Mouse (Mus musculus) E14TG2a.4 (cell line): ENCODE data around the gene Ell.

Source experiments
- H3K27me3 ChIP-seq: 2 replicates; pipeline ENCODE4 v1.6.1; 2014; ENCODE audit warnings: low read length, control low read depth; ENCODE audit not compliant: insufficient read depth
- H3K36me3 ChIP-seq: 2 replicates; pipeline ENCODE4 v1.6.1; 2014; ENCODE audit warnings: low read length, control low read depth; ENCODE audit not compliant: insufficient read depth
- H3K4me1 ChIP-seq: replicated peaks from 2 replicates; pipeline ENCODE4 v1.6.1; 2014; ENCODE audit warnings: low read depth, low read length, control low read depth
- H3K4me3 ChIP-seq: replicated peaks from 2 replicates; pipeline ENCODE4 v1.5.1; 2014; ENCODE audit warnings: mild to moderate bottlenecking, low read length
- H3K9me3 ChIP-seq: 2 replicates; pipeline ENCODE4 v1.6.1; 2014; ENCODE audit warnings: low read length, control low read depth
- CTCF ChIP-seq: conservative IDR thresholded peaks from 2 replicates; pipeline ENCODE4 v1.5.1; 2014; ENCODE audit warnings: low read length
- NANOG ChIP-seq: IDR thresholded peaks from 2 replicates; pipeline ENCODE4 v1.6.1; 2014; ENCODE audit warnings: borderline replicate concordance, low read length, mixed read lengths
- POU5F1 ChIP-seq: IDR thresholded peaks from 2 replicates; pipeline ENCODE4 v1.6.1; 2014; ENCODE audit warnings: low read length, borderline replicate concordance

Gene Ell

DNA sequence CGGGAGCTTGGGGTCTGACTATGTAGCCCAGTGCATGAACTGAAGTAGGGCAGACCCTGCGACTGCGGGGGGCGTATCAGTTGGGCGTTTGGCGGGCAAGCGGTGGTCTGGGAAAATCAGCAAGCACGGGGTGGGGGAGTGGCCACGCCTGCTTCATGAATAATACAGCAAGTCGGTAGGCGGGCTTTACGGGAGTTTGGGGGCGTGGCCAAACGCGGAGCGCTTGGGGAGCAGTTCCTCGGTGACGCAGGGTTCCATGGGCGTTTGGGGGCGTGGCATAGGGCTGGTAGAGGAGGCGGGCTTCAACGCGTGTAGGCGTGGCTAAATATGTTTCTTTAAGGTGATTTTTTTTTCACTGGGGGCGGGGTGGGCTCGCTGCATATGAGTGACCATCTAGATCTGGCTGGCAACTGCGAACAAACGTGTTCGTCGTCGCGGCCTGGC lies 602 bp upstream of the Ell start:
- no peaks in the 10 kb centered on the region for H3K9me3 ChIP-seq
- H3K27me3 ChIP-seq = no peaks in the 10 kb centered on the region
- H3K4me1 ChIP-seq = peaks cover 50% of the 10 kb centered on the region
- TF ChIP-seq NANOG (no peak), CTCF (no peak), POU5F1 (no peak)
- peak overlapping the region; percentile 98 for H3K4me3 ChIP-seq
- peaks cover 59% of the 10 kb centered on the region for H3K36me3 ChIP-seq

- peaks cover 52% of the 10 kb centered on the region for H3K4me1 ChIP-seq
- TF ChIP-seq POU5F1 = no peak
- no peak for TF ChIP-seq NANOG
- TF ChIP-seq CTCF = no peak
- H3K27me3 ChIP-seq = no peaks in the 10 kb centered on the region
- peaks cover 58% of the 10 kb centered on the region for H3K36me3 ChIP-seq
- no peaks in the 10 kb centered on the region for H3K9me3 ChIP-seq
- peak overlapping the region; percentile 98 for H3K4me3 ChIP-seq
These were observed 803 bp downstream of the Ell start for GRCm38 (mm10) chr8:70540013-70540506.

DNA sequence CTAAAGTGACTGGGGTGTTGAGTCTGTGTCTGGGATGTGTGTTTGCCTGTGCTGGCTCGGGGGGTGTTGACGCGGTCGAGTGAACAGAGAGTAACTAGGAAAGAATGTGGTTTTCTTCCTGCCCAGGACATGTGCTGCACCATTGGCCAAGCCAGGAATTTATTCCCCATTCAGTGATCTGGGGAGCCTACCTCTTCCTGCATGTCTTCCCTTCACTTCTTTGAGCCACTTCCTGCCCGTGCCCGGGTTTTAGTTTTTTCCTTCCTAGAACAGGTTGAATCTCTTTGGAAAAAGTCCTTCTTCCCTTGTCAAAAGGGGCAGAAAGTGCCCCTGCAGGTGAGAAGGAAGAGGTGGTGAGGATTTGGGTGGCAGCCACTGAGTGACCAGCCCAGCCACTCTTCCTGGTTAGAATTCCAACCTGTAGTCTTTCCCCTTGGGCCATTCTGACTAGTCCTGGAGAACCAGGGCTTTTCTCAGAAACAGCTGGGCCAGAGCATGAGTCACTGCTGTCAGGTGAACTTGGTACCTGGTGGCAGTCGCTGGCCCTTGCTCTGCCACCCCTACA lies 1.3 kb downstream of the Ell start:
- Histone ChIP-seq H3K9me3 (no peaks in the 10 kb centered on the region), H3K4me3 (peak overlapping the region; percentile 98), H3K4me1 (peaks cover 56% of the 10 kb centered on the region), H3K27me3 (no peaks in the 10 kb centered on the region), H3K36me3 (peaks cover 57% of the 10 kb centered on the region)
- TF ChIP-seq NANOG = no peak
- TF ChIP-seq POU5F1 = no peak
- no peak for TF ChIP-seq CTCF

DNA sequence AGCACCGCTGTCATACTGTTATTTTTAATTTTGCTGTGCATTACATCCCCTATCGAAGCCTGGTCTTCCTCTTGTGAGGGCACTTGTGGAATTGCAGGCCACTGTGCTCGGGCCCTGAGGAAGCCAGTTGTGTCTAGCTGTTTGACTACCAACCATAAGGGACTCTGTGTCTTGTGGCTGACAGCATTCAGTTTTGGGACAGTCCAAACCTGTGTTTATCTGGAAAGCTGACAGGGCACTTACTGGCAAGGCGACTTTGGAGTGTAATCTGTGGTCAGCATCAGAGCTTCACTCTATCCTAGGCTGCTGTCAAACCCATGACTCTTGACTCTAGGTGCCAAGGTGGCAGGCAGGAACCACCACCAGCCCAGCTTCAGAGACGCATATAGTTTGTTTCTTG lies 1.8 kb downstream of the Ell start:
- no peaks in the 10 kb centered on the region for H3K9me3 ChIP-seq

DNA sequence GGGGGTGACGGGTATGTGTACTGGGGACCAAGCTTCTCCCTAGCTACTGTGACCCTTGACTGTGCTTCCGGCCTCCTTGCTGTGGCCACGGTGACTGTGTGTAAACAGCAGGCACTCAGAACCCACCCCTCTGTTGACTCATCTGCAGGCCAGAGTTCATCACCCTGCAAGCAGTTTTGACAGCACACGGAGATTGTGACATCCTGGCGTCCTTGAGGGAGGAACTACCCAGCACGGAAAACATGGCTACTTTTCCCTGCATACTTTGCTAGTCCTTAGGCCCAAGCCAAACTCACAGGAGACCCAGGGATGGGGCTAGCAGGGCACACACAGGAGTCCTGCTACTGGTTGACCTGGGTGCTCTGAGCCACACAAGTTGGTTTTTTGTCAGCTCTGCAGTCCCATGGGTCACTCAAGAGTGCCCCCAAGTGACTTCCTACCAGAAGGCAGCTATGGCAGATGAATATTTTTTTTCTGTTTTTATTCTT lies 5.0 kb downstream of the Ell start:
- no peak overlapping the region for H3K4me3 ChIP-seq
- TF ChIP-seq POU5F1 (no peak), NANOG (no peak), CTCF (peak; percentile 36)
- peaks cover 74% of the 10 kb centered on the region for H3K4me1 ChIP-seq
- H3K27me3 ChIP-seq = no peaks in the 10 kb centered on the region
- H3K9me3 ChIP-seq = no peaks in the 10 kb centered on the region
- peaks cover 60% of the 10 kb centered on the region for H3K36me3 ChIP-seq

More for the DNA sequence above, 1.8 kb downstream of the Ell start:
- Histone ChIP-seq H3K4me3 (peak overlapping the region; percentile 98), H3K4me1 (peaks cover 61% of the 10 kb centered on the region), H3K27me3 (no peaks in the 10 kb centered on the region), H3K36me3 (peaks cover 57% of the 10 kb centered on the region)
- no peak for TF ChIP-seq CTCF
- no peak for TF ChIP-seq POU5F1
- TF ChIP-seq NANOG = no peak

GRCm38 (mm10) chr8:70546412-70546811 lies 7.2 kb downstream of the Ell start:
- Histone ChIP-seq H3K4me3 (no peak overlapping the region), H3K9me3 (no peaks in the 10 kb centered on the region), H3K36me3 (peaks cover 60% of the 10 kb centered on the region)

DNA sequence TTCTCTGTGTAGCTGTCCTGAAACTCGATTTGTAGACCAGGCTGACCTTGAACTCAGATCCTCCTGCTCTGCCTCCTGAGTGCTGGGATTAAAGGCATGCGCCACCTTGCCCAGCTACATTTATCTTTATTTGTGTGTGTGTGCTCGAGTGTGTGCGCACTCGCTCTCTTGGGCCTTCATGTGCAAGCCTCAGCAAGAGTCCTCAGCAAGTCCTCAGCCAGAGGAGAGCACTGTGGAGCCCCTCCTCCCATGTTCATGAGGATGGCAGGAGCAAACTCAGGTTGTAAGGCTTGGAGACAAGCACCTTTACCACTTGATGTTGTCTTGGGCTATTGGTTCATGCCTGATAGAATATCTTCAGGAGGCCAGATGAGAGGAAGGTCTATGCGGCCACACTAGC lies 8.5 kb downstream of the Ell start:
- no peak for TF ChIP-seq CTCF
- no peak for TF ChIP-seq POU5F1
- TF ChIP-seq NANOG = no peak
- Histone ChIP-seq H3K27me3 (no peaks in the 10 kb centered on the region), H3K4me1 (peaks cover 47% of the 10 kb centered on the region), H3K9me3 (no peaks in the 10 kb centered on the region), H3K36me3 (peaks cover 54% of the 10 kb centered on the region), H3K4me3 (no peak overlapping the region)

More at GRCm38 (mm10) chr8:70546412-70546811, 7.2 kb downstream of the Ell start:
- TF ChIP-seq CTCF (no peak), NANOG (no peak), POU5F1 (no peak)
- Histone ChIP-seq H3K27me3 (no peaks in the 10 kb centered on the region), H3K4me1 (peaks cover 59% of the 10 kb centered on the region)

GRCm38 (mm10) chr8:70549412-70550184 lies 10.3 kb downstream of the Ell start:
- Histone ChIP-seq H3K36me3 (peaks cover 49% of the 10 kb centered on the region), H3K9me3 (no peaks in the 10 kb centered on the region), H3K27me3 (no peaks in the 10 kb centered on the region), H3K4me3 (no peak overlapping the region), H3K4me1 (peaks cover 44% of the 10 kb centered on the region)
- TF ChIP-seq CTCF (no peak), NANOG (no peak), POU5F1 (no peak)
